Mouse (Mus musculus) heart, adult 2 months (tissue): ENCODE measurements around the gene Fbxo6.

Experiments used
- CTCF ChIP-seq: fragments of 200-600 bp; IDR thresholded peaks from 2 replicates; pipeline ENCODE4 v1.8.1; 2022; ENCODE audit warnings: antibody characterized with exemption, mild to moderate bottlenecking, moderate library complexity
- EP300 ChIP-seq: fragments of 200-500 bp; IDR thresholded peaks from 2 replicates; pipeline ENCODE4 v1.6.1; 2011; ENCODE audit warnings: low read depth, low read length, control low read depth; ENCODE audit not compliant: insufficient read depth

DNA sequence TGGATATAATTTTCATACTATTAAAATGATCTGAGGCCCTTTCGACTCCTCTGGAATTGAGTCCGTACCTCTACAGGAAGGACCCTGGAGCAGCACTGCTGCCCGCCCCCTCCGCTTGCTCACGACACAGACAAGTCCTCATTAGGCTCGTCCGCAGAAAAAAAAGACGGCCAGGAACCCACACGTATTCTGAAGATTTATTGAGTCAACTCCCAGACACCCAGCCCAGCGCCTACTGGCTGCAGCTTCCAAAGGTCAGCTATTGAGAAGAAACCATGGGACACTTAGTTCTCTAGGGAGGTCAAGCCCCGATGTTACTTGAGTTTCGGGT is 12.2 kb downstream of the Fbxo6 start:
- no peak for TF ChIP-seq EP300
- TF ChIP-seq CTCF, result no peak
